Mouse (Mus musculus): ENCODE results near the gene Ptpn4.

Ptpn4 gene

GRCm38 (mm10) chr1:119804586-119804985, 32.8 kb downstream of the Ptpn4 start:
- no peak for DNase-seq

DNA sequence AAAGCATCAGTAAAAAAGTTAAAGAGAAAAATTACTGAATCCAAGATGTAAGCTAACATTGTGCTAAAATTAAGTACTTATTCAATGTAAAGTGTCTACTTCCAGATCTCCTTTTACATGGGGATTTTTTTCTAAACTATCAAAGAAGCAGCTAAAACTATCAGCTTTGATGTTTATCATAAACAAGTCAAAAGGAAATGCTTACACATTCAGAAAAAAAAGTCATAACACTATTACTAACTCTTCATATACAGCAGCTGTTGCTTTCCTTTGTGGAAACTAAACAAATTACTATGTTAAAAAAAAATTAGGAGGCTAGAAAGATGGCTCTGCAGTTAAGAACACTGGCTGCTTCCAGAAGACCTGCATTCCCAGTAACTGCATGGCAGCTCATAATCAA, 42.2 kb downstream of the Ptpn4 start:
- no peak for DNase-seq

DNA sequence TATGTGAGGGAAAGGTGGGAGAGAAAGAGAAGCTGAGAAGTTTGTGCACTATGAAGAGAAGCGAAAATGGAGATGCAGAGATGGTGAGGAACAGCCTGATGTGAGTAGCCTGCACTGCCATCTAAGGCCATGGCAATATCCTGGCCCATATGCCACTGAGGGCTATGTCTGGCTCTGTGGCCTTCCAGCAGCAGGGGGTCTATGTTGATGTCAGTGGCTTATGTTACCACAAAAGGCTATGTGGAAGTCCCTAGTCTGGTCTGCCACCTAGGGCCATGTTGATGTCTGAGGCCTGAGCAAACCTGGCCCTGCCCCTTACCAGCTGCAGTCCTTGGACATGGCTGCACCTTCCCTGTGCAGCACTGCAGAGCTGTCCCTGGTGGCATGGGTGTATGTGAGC, 43.1 kb downstream of the Ptpn4 start:
- DNase-seq = peak; percentile 25

DNA sequence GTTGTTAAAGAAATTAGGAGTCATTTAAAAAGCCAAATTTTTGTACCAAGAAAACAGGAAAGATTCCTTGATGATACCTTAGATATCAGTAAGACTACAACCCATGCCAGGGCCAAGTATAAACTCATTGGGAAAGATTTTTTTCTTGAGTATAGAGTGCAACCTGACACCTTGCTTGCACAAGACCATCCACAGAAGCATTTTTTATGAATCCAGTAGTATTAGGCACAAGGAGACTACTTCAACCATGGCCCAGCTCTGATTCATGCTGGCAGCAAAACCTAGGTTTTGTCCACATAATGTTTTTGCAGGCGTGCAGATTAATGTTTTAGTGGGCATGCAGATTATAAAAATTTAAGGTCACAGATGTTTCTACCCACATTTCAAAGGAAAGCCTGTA, 46.8 kb downstream of the Ptpn4 start:
- no peak for DNase-seq

DNA sequence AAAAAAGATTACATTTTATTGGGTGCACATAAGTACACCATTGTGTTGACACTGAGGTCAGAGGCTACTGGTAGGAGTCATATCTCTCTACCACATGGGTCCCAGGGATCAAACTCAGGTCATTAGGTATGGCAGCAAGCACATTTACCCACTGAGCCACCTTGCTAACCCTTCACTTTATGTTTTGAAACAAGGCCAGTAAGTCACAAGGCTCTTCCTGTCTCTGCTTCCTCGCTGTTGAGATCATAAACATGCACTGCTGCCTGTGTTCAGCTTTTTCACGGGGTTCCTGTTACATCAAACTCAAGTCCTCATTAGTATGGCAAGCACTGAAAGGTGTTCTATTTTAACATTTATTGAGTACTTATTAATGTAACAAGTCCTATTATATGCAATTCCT, 61.5 kb downstream of the Ptpn4 start:
- DNase-seq = no peak

DNA sequence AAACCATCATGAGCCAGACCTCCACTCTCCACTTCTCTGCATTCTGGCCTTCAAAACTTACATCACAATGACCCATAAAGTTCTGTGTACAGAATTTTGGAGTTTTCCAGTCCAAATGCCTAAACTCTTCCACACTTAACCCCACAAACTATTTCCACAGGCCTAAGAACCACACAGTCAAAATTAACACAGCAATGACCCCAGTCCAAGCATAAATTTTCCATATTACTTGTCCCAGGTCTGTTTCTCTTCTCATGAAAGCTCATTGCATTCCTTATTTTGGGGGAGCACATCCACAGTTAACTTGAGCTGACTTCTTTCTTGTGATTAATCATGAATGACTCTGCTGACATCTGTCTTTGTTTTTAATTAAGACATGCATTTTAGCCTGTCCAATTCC, 101.7 kb downstream of the Ptpn4 start:
- no peak for DNase-seq

DNA sequence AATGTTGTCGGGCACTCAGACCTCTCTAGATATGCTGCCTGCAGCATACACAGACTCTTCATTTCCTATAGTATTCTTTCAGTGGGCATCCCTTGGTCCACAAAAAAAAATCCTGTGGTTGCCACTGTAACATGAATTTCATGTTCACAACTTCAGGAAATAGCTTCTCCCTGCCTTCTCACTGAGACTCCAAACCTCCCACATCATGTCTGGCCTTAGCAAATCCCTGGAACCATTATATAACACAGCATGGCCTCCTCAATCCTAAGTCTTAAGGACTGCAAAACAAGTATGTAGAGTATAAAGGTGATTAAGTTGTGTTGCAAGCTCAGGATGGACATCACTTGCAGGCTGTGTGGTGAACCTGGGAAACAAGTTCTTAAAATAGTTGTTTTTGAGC, 102.6 kb downstream of the Ptpn4 start:
- DNase-seq = no peak

GRCm38 (mm10) chr1:119731166-119731565, 106.2 kb downstream of the Ptpn4 start:
- no peak for DNase-seq

DNA sequence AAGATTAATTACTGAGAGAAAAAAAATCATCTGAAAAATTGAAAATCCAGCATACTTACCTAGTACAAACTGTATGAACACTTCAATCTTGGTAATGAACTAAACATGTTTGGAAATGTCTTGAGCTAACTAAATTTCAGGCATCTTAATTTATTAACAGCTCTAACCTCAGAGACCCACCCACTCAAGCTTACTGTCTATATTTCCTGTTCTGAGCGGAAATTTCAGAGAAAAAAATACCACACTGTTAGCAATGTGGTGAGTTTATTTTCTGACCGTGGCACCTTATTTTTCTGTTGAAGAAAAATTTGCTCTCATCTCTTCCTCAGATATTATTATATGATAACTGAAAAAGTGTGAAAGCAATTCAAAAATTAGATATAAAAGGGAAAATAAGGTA, 124.4 kb downstream of the Ptpn4 start:
- DNase-seq = no peak

DNA sequence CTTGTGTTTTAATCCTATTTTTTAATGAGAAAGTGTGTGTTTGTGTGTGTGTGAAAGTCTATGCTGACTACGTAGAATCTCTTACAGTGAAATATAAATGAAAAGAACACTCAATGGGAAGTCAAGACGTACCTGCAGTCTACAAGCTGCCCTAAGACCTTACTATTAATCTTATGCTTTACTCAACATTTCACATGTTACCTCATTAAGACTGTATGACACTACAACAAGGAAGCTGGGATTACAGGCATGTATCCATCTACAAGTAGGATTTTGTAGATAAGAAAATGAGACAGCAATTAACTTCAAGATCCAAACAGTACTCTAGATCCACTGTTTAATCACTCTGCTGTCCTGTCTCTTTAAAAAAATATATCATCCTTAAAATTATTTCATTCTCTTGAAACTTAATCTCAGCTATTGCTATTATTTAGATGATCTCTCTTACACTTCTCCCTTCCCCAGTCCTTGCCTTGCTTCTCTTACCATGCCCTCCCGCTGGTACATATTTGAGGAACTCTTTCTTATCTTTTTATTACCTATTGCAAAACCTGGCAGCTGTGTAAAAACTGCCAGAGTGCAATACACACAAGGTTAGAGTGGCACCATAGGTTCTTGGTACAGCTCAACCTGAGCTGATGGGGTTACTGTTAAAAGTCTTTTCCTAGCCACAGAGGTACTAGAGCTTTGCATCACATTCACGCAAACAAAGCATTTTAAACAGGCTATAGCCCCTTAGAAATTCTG, 130.8 kb downstream of the Ptpn4 start:
- no peak for DNase-seq

GRCm38 (mm10) chr1:119696860-119697259, 140.6 kb downstream of the Ptpn4 start:
- DNase-seq = no peak

- no peak for DNase-seq
Observed at GRCm38 (mm10) chr1:119685773-119686558, 151.4 kb downstream of the Ptpn4 start.

DNA sequence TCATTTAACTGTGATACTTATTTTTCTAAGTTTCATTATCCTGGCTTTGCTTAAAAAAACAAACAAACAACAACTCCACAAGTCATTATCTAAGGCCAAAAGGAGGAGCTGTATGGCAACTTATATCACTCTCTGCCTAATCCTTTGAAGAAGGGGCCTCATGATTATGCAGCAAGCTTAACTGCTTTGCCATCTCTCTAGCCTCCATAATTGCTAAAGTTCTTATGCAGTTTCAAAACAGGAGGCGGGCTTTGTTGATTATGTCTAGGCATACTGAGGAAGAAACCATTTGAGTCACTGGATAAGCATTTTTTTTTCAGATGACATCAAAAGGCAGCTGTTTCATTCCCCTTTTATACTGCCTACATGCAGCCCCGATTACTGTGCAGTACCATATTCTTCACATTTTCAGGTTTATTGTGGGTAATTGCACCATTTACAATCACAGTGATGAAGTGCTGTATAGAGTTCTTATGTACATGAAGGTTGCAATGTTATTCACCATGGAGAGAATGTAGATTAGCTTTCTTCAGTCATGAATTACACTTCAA, 155.7 kb downstream of the Ptpn4 start:
- no peak for DNase-seq

DNA sequence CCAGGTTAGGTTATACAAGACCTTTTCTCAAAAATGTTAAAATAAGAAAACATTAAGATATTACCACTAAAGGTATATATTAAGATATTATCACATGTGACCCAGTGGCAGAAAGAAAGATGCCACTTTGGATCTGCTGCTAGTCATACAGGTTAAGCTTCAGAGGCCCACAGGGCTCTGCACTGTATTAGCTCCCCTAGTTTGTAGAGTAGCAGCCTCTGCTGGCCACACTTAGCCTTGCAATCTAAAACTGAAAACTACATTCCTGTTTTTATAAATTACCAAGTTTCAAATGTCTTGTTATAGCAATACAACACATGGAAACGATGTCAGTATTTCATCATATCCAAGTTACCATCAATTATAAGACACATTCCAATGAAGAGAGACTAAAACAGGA, 162.4 kb downstream of the Ptpn4 start:
- DNase-seq = no peak

GRCm38 (mm10) chr1:119666904-119667303, 170.5 kb downstream of the Ptpn4 start:
- DNase-seq = no peak

DNA sequence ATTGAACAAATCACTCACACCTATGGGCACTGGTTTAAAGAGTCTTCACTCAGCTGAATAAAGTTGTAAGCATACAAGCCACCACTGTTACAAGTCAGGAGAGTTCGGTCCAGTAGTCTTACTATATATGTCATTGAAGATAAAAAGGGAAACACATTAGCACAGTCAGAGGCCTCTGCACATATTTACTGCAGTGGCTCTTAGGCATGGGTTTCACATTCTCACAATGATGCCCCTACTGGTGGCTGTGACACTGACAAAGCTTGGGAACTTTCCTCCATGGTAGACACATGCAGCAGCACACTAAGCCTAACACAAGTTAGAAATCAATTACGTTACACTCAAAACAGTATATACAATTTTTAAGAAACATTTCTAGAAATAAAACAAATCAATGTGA, 183.1 kb downstream of the Ptpn4 start:
- no peak for DNase-seq

GRCm38 (mm10) chr1:119650386-119650785, 187.0 kb downstream of the Ptpn4 start:
- DNase-seq = peak; percentile 11

DNA sequence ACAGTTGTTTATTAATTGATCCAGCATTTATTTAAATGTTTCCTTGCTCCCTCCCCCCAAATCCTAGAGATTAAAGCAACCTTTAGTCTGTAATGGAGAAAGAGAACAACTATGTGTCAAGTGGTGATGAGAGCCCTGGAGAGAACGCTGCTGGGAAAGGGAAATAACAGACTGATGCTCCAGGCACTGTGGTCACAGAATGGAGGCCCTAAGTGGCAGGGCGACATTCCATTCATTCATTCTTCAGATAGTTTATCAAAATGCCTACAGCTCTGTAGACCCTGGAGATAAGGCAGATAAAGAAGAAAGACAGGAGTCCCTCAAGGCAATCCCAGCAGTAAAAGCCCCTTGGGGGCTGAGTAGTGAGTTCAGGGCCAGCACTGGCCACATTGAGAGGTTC, 187.8 kb downstream of the Ptpn4 start:
- no peak for DNase-seq

GRCm38 (mm10) chr1:119648205-119649111, 189.0 kb downstream of the Ptpn4 start, which contains the start of gene Epb41l5:
Gene Epb41l5, minus strand, starts transcription at chr1:119649000.
- DNase-seq = peak; percentile 60

- no peak for DNase-seq
Observed at GRCm38 (mm10) chr1:119646356-119646755, 191.1 kb downstream of the Ptpn4 start.

GRCm38 (mm10) chr1:119642367-119642766, 195.0 kb downstream of the Ptpn4 start:
- DNase-seq = no peak

- DNase-seq = no peak
Observed at GRCm38 (mm10) chr1:119641090-119641812, 196.2 kb downstream of the Ptpn4 start.

All from cerebellum, adult 11 months (tissue).